Mouse (Mus musculus) bone marrow macrophage, adult 2 months (primary cell): ENCODE data around the gene Zfp217.

Experiments used
- CTCF ChIP-seq: IDR thresholded peaks from 2 replicates; pipeline ENCODE4 v1.5.1; 2012; ENCODE audit warnings: low read depth, mild to moderate bottlenecking, low read length, moderate library complexity
- POLR2A ChIP-seq: IDR thresholded peaks from 2 replicates; pipeline ENCODE4 v1.6.1; 2012; ENCODE audit warnings: mild to moderate bottlenecking, low read depth, low read length, borderline replicate concordance

DNA sequence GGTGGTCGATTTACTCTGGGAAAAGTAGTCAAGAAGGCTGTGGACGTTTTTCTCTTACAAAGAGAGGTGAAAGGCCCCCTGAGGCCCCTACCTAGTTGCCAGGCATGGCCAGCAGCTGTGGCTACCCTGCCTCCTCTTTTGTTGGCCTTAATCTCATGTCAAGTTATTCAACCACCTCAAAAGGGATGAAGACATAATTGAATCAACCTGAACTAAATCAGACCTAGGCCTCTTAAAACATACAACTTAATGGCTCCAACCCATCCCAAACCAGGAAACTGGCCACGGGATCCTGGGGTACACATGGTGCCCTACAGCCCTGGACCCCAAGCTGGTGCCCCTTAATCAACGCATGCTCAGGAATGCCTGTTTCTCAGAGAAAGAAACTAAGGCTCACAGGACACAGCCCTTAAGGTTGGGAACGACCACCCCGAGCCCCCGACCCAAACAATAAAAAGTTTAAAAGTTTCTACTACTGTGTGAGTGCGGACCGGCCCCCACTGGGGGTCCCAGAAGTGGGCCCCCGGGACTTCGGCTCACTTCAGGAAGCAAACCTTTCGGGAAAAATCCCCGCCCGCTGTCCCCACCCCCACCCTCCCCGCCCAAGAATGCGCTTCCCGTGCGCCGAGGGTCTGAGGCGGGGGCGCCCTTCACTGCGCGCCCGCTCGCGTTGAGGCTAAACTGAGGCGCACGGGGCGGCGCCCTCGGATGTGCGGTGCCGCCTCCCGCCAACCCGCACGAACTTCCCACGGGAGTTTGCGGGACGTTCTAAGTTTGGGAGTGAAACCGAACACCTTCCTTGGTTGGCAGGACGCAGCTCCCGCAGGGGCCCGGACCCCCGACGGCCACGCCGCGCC lies 17.8 kb downstream of the Zfp217 start:
- TF ChIP-seq CTCF, result no peak
- no peak for TF ChIP-seq POLR2A
